Mouse (Mus musculus) bone marrow macrophage, adult 2 months (primary cell): ENCODE results near the gene Adcy4.

Source experiments
- CTCF ChIP-seq: IDR thresholded peaks from 2 replicates; pipeline ENCODE4 v1.5.1; 2012; ENCODE audit warnings: low read depth, mild to moderate bottlenecking, low read length, moderate library complexity
- POLR2A ChIP-seq: IDR thresholded peaks from 2 replicates; pipeline ENCODE4 v1.6.1; 2012; ENCODE audit warnings: mild to moderate bottlenecking, low read depth, low read length, borderline replicate concordance

DNA sequence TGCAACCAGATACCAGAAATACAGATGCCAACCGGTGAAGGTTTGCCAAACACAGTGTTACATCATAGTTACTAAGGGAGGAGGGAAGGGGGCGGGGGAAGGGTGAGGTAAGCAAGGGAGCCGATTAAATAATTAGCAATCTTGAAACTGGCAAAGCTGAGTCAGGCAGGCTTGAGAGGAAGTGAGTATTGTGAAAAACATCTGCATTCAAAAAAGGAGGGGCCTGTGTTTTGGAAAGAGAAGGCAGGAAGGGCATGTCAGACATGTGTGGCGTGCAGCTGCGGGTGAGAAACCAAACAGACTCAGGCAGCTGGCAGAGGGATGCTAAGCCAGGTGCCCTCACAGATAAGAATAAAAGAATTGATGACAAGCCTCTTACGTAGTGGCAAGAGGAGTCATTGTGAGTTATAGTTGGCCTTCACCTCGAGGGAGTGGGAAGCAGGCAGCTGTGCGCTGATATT is 59.5 kb downstream of the Adcy4 start:
- TF ChIP-seq CTCF (no peak), POLR2A (no peak)
